Mouse (Mus musculus): ENCODE results near the gene Atg7. TPM values are rescaled to one million over a fixed set of nuclear protein-coding genes. Genes with fewer than 3 reads are reported as not detected.

Gene Atg7
- polyA plus RNA-seq, 1 experiment: 18.7 TPM

DNA sequence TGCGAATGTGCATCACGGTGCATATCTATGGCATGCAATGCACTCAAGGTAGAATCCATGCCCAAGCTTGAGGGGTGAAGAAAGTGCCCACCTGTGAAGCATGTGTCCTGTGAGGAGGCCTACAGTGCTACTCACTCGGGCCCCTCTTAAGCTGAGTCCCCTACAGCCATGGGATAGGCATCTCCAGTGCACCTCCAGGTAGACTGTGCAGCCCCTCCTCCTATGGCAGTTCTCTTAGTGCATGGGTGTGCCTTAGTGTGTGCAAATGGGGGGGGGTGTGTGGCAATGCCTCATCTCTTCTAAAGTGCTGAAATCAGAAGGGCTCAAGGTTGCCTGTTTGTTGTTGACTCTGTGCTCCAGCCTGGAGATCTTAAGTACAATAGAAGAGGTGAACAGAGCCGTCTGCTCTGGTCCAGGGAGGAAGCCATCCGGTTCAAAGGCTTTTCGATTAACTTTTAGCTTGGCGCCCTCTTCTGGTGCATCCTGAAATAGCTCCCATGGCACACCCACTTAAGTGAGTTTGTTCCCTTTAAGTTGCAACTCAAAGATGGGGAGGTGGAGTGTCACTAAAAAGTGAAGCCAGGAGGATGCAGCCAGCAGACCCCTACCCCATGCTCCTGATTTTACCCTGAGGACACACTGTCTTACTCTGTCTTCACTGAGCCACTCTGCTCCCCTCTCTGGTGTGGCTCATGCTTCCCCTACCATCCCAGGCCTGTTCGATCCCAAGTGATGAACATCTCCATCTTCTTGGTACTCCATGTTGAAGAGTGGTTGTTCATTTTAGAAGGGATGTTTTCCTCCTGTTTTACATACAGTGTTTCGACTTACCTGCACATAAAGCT is 55.0 kb downstream of the Atg7 start:
- Histone ChIP-seq H3K79me2 (ENCODE audit: control insufficient read depth, insufficient read depth) (no peaks in the 10 kb centered on the region), H3ac (ENCODE audit: control insufficient read depth, insufficient read length) (no peak overlapping the region), H3K4me3 (no peak overlapping the region), H3K27me3 (ENCODE audit: control insufficient read depth, insufficient read depth, insufficient read length) (no peaks in the 10 kb centered on the region), H3K36me3 (ENCODE audit: control insufficient read depth, insufficient read depth) (no peaks in the 10 kb centered on the region), H3K4me2 (ENCODE audit: low read depth) (no peak overlapping the region)
- TF ChIP-seq USF1 (IDR thresholded peaks at IDR 0.05; ENCODE audit: low read depth) (no peak), TCF12 (IDR thresholded peaks at IDR 0.05; ENCODE audit: insufficient read depth, poor library complexity, severe bottlenecking) (no peak), CEBPB (IDR thresholded peaks at IDR 0.05; ENCODE audit: insufficient read depth, poor library complexity, severe bottlenecking) (no peak), E2F4 (IDR thresholded peaks at IDR 0.05; ENCODE audit: insufficient read depth) (no peak), POLR2AphosphoS2 (IDR thresholded peaks at IDR 0.05; ENCODE audit: insufficient read length, low read depth) (no peak), POLR2A (IDR thresholded peaks at IDR 0.05; ENCODE audit: insufficient read length, low read depth) (no peak), MYOD1 (IDR thresholded peaks at IDR 0.05; ENCODE audit: control insufficient read depth in 1 of 3, insufficient read length in 2 of 3, low read depth in 2 of 3) (no peak), REST (IDR thresholded peaks at IDR 0.05; ENCODE audit: insufficient read depth, insufficient read length) (no peak), SRF (IDR thresholded peaks at IDR 0.05; ENCODE audit: control insufficient read depth, insufficient read length, low read depth) (no peak), MAX (IDR thresholded peaks at IDR 0.05; ENCODE audit: low read depth) (no peak), TCF3 (IDR thresholded peaks at IDR 0.05; ENCODE audit: insufficient read length, low read depth) (no peak), MYOG (IDR thresholded peaks at IDR 0.05; ENCODE audit: control insufficient read depth in 1 of 3, insufficient read depth in 1 of 3, insufficient read length in 2 of 3, low read depth in 2 of 3) (no peak)

DNA sequence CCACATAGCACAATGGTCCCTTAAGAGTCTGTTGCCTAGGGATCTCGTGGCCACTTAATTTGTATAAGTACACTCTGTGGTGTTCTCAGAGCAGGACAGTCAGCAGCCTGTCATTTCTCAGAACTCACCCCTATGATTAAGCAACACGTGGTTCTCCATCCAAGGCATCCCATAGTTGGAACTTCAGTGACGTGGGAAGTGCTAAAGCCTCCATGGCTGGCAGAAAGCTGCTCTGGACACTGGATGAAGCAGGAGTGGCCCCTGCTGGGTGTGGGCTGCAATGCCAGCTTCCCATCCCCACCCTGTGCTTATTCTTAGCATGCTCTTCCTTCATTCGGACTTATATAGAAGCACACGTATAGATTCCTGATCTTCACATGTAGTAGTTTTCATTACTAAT is 55.7 kb downstream of the Atg7 start:
- Histone ChIP-seq H3K36me3 (ENCODE audit: control insufficient read depth, insufficient read depth) (no peaks in the 10 kb centered on the region), H3K4me3 (no peak overlapping the region), H3ac (ENCODE audit: control insufficient read depth, insufficient read length) (no peak overlapping the region), H3K27me3 (ENCODE audit: control insufficient read depth, insufficient read depth, insufficient read length) (no peaks in the 10 kb centered on the region), H3K4me2 (ENCODE audit: low read depth) (no peak overlapping the region), H3K79me2 (ENCODE audit: control insufficient read depth, insufficient read depth) (no peaks in the 10 kb centered on the region)
- TF ChIP-seq MYOG (IDR thresholded peaks at IDR 0.05; ENCODE audit: control insufficient read depth in 1 of 3, insufficient read depth in 1 of 3, insufficient read length in 2 of 3, low read depth in 2 of 3): no peak
- TF ChIP-seq POLR2A (IDR thresholded peaks at IDR 0.05; ENCODE audit: insufficient read length, low read depth): no peak
- TF ChIP-seq MAX (IDR thresholded peaks at IDR 0.05; ENCODE audit: low read depth): no peak
- no peak for TF ChIP-seq TCF12 (IDR thresholded peaks at IDR 0.05; ENCODE audit: insufficient read depth, poor library complexity, severe bottlenecking)
- no peak for TF ChIP-seq MYOD1 (IDR thresholded peaks at IDR 0.05; ENCODE audit: control insufficient read depth in 1 of 3, insufficient read length in 2 of 3, low read depth in 2 of 3)
- TF ChIP-seq TCF3 (IDR thresholded peaks at IDR 0.05; ENCODE audit: insufficient read length, low read depth): no peak
- TF ChIP-seq E2F4 (IDR thresholded peaks at IDR 0.05; ENCODE audit: insufficient read depth): no peak
- no peak for TF ChIP-seq SRF (IDR thresholded peaks at IDR 0.05; ENCODE audit: control insufficient read depth, insufficient read length, low read depth)
- no peak for TF ChIP-seq POLR2AphosphoS2 (IDR thresholded peaks at IDR 0.05; ENCODE audit: insufficient read length, low read depth)
- TF ChIP-seq USF1 (IDR thresholded peaks at IDR 0.05; ENCODE audit: low read depth): no peak
- no peak for TF ChIP-seq CEBPB (IDR thresholded peaks at IDR 0.05; ENCODE audit: insufficient read depth, poor library complexity, severe bottlenecking)

DNA sequence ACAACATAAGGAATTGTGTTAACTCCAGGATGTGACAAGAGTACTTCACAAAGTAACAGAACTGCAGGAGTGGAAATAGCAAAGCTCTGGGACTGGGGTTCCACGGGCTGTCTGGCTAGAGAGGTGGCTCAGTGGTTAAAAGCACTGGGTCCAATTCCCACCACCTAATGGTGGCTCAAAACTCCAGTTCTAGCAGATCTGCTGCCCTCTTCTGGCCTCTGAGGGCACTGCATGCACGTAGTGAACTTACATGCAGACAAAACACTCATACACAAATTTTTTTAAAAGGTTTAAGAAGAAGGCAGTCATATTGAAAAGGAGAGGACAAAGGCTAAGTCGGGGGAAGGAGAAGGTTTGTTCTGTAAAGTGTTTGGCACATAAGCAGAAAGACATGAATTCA is 57.8 kb downstream of the Atg7 start:
- H3K4me3 ChIP-seq: no peak overlapping the region
- no peaks in the 10 kb centered on the region for H3K79me2 ChIP-seq (ENCODE audit: control insufficient read depth, insufficient read depth)
- no peak for TF ChIP-seq REST (IDR thresholded peaks at IDR 0.05; ENCODE audit: insufficient read depth, insufficient read length)
- TF ChIP-seq MYOD1 (IDR thresholded peaks at IDR 0.05; ENCODE audit: control insufficient read depth in 1 of 3, insufficient read length in 2 of 3, low read depth in 2 of 3): no peak
- TF ChIP-seq POLR2A (IDR thresholded peaks at IDR 0.05; ENCODE audit: insufficient read length, low read depth): no peak
- TF ChIP-seq E2F4 (IDR thresholded peaks at IDR 0.05; ENCODE audit: insufficient read depth): no peak
- TF ChIP-seq USF1 (IDR thresholded peaks at IDR 0.05; ENCODE audit: low read depth): no peak
- no peak for TF ChIP-seq MYOG (IDR thresholded peaks at IDR 0.05; ENCODE audit: control insufficient read depth in 1 of 3, insufficient read depth in 1 of 3, insufficient read length in 2 of 3, low read depth in 2 of 3)
- TF ChIP-seq SRF (IDR thresholded peaks at IDR 0.05; ENCODE audit: control insufficient read depth, insufficient read length, low read depth): no peak
- no peak for TF ChIP-seq POLR2AphosphoS2 (IDR thresholded peaks at IDR 0.05; ENCODE audit: insufficient read length, low read depth)
- TF ChIP-seq TCF12 (IDR thresholded peaks at IDR 0.05; ENCODE audit: insufficient read depth, poor library complexity, severe bottlenecking): no peak
- TF ChIP-seq CEBPB (IDR thresholded peaks at IDR 0.05; ENCODE audit: insufficient read depth, poor library complexity, severe bottlenecking): no peak
- TF ChIP-seq MAX (IDR thresholded peaks at IDR 0.05; ENCODE audit: low read depth): no peak
- no peak for TF ChIP-seq TCF3 (IDR thresholded peaks at IDR 0.05; ENCODE audit: insufficient read length, low read depth)
- no peak overlapping the region for H3K4me2 ChIP-seq (ENCODE audit: low read depth)
- no peaks in the 10 kb centered on the region for H3K27me3 ChIP-seq (ENCODE audit: control insufficient read depth, insufficient read depth, insufficient read length)
- H3ac ChIP-seq (ENCODE audit: control insufficient read depth, insufficient read length): no peak overlapping the region
- no peaks in the 10 kb centered on the region for H3K36me3 ChIP-seq (ENCODE audit: control insufficient read depth, insufficient read depth)

DNA sequence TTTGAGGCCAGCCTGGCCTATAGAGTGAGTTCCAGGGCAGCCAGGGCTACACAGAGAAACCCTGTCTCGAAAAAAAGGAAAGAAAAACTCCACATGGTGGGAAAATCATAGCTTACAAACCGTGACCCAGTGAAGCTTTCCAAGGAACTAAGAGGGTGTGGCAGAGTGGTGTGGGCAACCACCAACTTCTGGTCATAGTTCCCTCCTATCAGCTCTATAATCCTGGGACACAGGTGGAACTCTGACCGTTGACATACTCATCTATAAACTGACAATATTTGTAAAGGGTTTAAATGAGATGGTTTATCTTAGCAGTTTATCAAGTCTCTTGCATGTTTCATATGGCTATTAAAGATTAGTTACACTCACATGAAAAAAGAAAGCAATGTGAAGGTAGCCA is 64.1 kb downstream of the Atg7 start:
- no peak overlapping the region for H3K4me2 ChIP-seq (ENCODE audit: low read depth)
- TF ChIP-seq E2F4 (IDR thresholded peaks at IDR 0.05; ENCODE audit: insufficient read depth): no peak
- TF ChIP-seq MYOD1 (IDR thresholded peaks at IDR 0.05; ENCODE audit: control insufficient read depth in 1 of 3, insufficient read length in 2 of 3, low read depth in 2 of 3): no peak
- TF ChIP-seq CEBPB (IDR thresholded peaks at IDR 0.05; ENCODE audit: insufficient read depth, poor library complexity, severe bottlenecking): no peak
- TF ChIP-seq TCF12 (IDR thresholded peaks at IDR 0.05; ENCODE audit: insufficient read depth, poor library complexity, severe bottlenecking): no peak
- TF ChIP-seq TCF3 (IDR thresholded peaks at IDR 0.05; ENCODE audit: insufficient read length, low read depth): no peak
- no peak for TF ChIP-seq POLR2A (IDR thresholded peaks at IDR 0.05; ENCODE audit: insufficient read length, low read depth)
- no peak for TF ChIP-seq SRF (IDR thresholded peaks at IDR 0.05; ENCODE audit: control insufficient read depth, insufficient read length, low read depth)
- TF ChIP-seq REST (IDR thresholded peaks at IDR 0.05; ENCODE audit: insufficient read depth, insufficient read length): no peak
- TF ChIP-seq POLR2AphosphoS2 (IDR thresholded peaks at IDR 0.05; ENCODE audit: insufficient read length, low read depth): no peak
- TF ChIP-seq USF1 (IDR thresholded peaks at IDR 0.05; ENCODE audit: low read depth): no peak
- no peak for TF ChIP-seq MAX (IDR thresholded peaks at IDR 0.05; ENCODE audit: low read depth)
- H3ac ChIP-seq (ENCODE audit: control insufficient read depth, insufficient read length): no peak overlapping the region
- no peaks in the 10 kb centered on the region for H3K27me3 ChIP-seq (ENCODE audit: control insufficient read depth, insufficient read depth, insufficient read length)
- H3K36me3 ChIP-seq (ENCODE audit: control insufficient read depth, insufficient read depth): no peaks in the 10 kb centered on the region
- no peaks in the 10 kb centered on the region for H3K79me2 ChIP-seq (ENCODE audit: control insufficient read depth, insufficient read depth)
- H3K4me3 ChIP-seq: no peak overlapping the region

All from myocyte (in vitro differentiated cells).